20 mouse cellular contexts compared by ENCODE assay signal in the genomic region with DNA sequence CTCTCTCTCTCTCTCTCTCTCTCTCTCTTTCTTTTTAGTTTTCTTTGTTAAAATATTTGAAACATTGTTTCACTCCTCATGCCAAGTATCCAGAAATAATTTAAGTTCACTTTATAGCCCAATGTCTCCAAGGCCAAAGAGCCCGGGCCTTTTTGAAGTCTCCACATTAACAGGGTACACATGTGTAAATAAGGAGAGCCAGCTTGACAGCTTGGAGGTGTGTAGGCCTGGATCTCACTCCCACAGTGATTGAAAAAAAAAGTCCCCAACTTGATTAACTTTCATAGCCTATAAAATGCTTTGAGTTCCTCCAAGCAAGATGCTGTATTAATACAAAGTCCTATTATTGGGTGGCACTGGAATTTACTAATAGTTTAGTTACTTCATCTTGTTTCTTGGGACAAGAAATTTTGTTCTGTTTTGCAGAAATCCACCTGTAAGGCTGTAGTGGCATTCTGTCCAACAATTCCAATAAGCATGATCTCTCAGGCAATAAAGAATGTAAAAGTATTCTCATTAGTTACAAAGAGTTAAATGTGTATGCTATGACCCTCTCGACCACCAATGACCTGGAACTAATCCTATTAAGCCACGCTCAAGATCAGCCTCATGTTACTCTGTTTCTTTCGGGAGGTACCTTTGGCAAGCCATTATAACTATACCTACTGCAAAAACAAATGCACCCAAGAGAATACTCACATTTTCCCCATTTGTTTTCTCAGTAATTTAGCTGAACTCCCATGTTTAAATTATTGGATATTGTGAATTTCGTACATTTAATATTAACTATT.
DNase-seq lines count a peak whose midpoint lies in the region; ATAC-seq and TF ChIP-seq lines count a peak whose summit lies in the region.
"Had no signal": no experiment of that assay in that cellular context is flagged by ENCODE, and none has a peak within 500 bp of the region (broad histone marks: within the 10 kb centered on the region; RNA-seq: fewer than 3 reads in every experiment).

No protein-coding gene starts in this region.

- H3K4me3 ChIP-seq in embryonic facial prominence, embryonic 11.5 days (ENCODE audit: low read depth, low read length): no peak overlapping the region
- no peak overlapping the region for H3K4me3 ChIP-seq in embryonic facial prominence, embryonic 10.5 days
- H3K4me3 ChIP-seq in limb, embryonic 10.5 days: no peak overlapping the region
- H3K4me3 ChIP-seq in limb, embryonic 14.5 days (replicated peaks; ENCODE audit: low read length): no peak overlapping the region
- H3K4me3 ChIP-seq: forebrain, embryonic 13.5 days; heart, embryonic 13.5 days; hindbrain, embryonic 15.5 days had no signal

- H3K27ac ChIP-seq in embryonic facial prominence, embryonic 11.5 days (replicated peaks; ENCODE audit: low read depth, low read length): no peak overlapping the region
- no peak overlapping the region for H3K27ac ChIP-seq in embryonic facial prominence, embryonic 10.5 days (replicated peaks)
- 0 out of 2 replicates have a peak overlapping the region, but pooled peaks have one; percentile 47 for H3K27ac ChIP-seq in limb, embryonic 10.5 days
- no peak overlapping the region for H3K27ac ChIP-seq in limb, embryonic 14.5 days (replicated peaks; ENCODE audit: low read depth, low read length)
- H3K27ac ChIP-seq: forebrain, embryonic 13.5 days; heart, embryonic 13.5 days; hindbrain, embryonic 15.5 days had no signal

- ATAC-seq in embryonic facial prominence, embryonic 11.5 days (replicated peaks; ENCODE audit: insufficient number of reproducible peaks, low FRiP score, low TSS enrichment, low read depth): no peak
- peak; percentile 39; the same call in 1 of the 2 replicates for ATAC-seq in limb, embryonic 14.5 days (ENCODE audit: low FRiP score, low read depth)
- no peak for ATAC-seq in megakaryocyte, adult 5-6 weeks (ENCODE audit: poor library complexity, severe bottlenecking)
- ATAC-seq: CD4-positive, CD25-positive, alpha-beta regulatory T cell, adult 4 months; forebrain, embryonic 13.5 days; forebrain, postnatal 0 days had no signal

- DNase-seq in embryonic facial prominence, embryonic 11.5 days (ENCODE audit: low spot score): peak; percentile 32
- no peak for DNase-seq in embryonic facial prominence, embryonic 10.5 days (ENCODE audit: low spot score)
- peak; percentile 62 for DNase-seq in embryo, embryonic 10 days (ENCODE audit: low spot score)
- no peak for DNase-seq in limb, embryonic 10.5 days (ENCODE audit: low spot score)
- DNase-seq in limb, embryonic 14.5 days (ENCODE audit: low spot score): no peak
- no peak for DNase-seq in spleen, postnatal 14 days (ENCODE audit: low spot score in 2 of 2)
- DNase-seq: adrenal gland, postnatal 10 days; B cell, adult 2 months; cerebellum, adult 11 months; cerebellum, adult 9-10 months; cerebellum, postnatal 25 days; forebrain, postnatal 0 days; gastrocnemius, postnatal 14 days; heart, postnatal 36 days had no signal

- 29% methylated on average over 5 of the region's 5 CpGs for WGBS in embryonic facial prominence, embryonic 11.5 days
- WGBS in embryonic facial prominence, embryonic 10.5 days: 33% methylated on average over 5 of the region's 5 CpGs
- 59% methylated on average over 5 of the region's 5 CpGs for WGBS in limb, embryonic 10.5 days
- 21% methylated on average over 5 of the region's 5 CpGs for WGBS in limb, embryonic 14.5 days

- no peaks in the 10 kb centered on the region for H3K9me3 ChIP-seq in embryonic facial prominence, embryonic 11.5 days (replicated peaks; ENCODE audit: control insufficient read depth, low read length)
- no peaks in the 10 kb centered on the region for H3K9me3 ChIP-seq in embryonic facial prominence, embryonic 10.5 days
- no peaks in the 10 kb centered on the region for H3K9me3 ChIP-seq in limb, embryonic 10.5 days (replicated peaks)
- H3K9me3 ChIP-seq in limb, embryonic 14.5 days (ENCODE audit: control insufficient read depth, low read length): no peaks in the 10 kb centered on the region
- H3K9me3 ChIP-seq: forebrain, embryonic 13.5 days; G1E; heart, embryonic 13.5 days; hindbrain, embryonic 15.5 days had no signal

- H3K4me1 ChIP-seq in embryonic facial prominence, embryonic 11.5 days (ENCODE audit: control insufficient read depth, insufficient read depth, low read length): no peaks in the 10 kb centered on the region
- peaks cover 13% of the 10 kb centered on the region for H3K4me1 ChIP-seq in embryonic facial prominence, embryonic 10.5 days
- H3K4me1 ChIP-seq in limb, embryonic 10.5 days: peaks cover 35% of the 10 kb centered on the region
- peaks cover 12% of the 10 kb centered on the region; the same call in 1 of the 2 replicates for H3K4me1 ChIP-seq in limb, embryonic 14.5 days (ENCODE audit: control insufficient read depth, insufficient read depth, low read length)
- H3K4me1 ChIP-seq: forebrain, embryonic 13.5 days; heart, embryonic 13.5 days; hindbrain, embryonic 15.5 days had no signal

- no peaks in the 10 kb centered on the region for H3K36me3 ChIP-seq in embryonic facial prominence, embryonic 11.5 days (replicated peaks; ENCODE audit: control insufficient read depth, insufficient read depth, low read depth, low read length)
- H3K36me3 ChIP-seq in embryonic facial prominence, embryonic 10.5 days (replicated peaks): no peaks in the 10 kb centered on the region
- H3K36me3 ChIP-seq in limb, embryonic 10.5 days: no peaks in the 10 kb centered on the region
- H3K36me3 ChIP-seq in limb, embryonic 14.5 days (ENCODE audit: control insufficient read depth, insufficient read depth, low read length): no peaks in the 10 kb centered on the region
- H3K36me3 ChIP-seq: G1E; heart, embryonic 13.5 days; hindbrain, embryonic 15.5 days had no signal

- no peaks in the 10 kb centered on the region for H3K27me3 ChIP-seq in embryonic facial prominence, embryonic 11.5 days (ENCODE audit: control insufficient read depth, insufficient read depth, low read length)
- no peaks in the 10 kb centered on the region for H3K27me3 ChIP-seq in embryonic facial prominence, embryonic 10.5 days (replicated peaks; ENCODE audit: low read depth, poor library complexity, severe bottlenecking)
- no peaks in the 10 kb centered on the region for H3K27me3 ChIP-seq in limb, embryonic 10.5 days (ENCODE audit: low read depth, poor library complexity, severe bottlenecking)
- H3K27me3 ChIP-seq in limb, embryonic 14.5 days (ENCODE audit: control insufficient read depth, insufficient read depth, low read length): no peaks in the 10 kb centered on the region
- H3K27me3 ChIP-seq: forebrain, embryonic 13.5 days; heart, embryonic 13.5 days; hindbrain, embryonic 15.5 days had no signal

- no peak overlapping the region for H3K9ac ChIP-seq in embryonic facial prominence, embryonic 11.5 days (replicated peaks; ENCODE audit: low read length)
- no peak overlapping the region for H3K9ac ChIP-seq in limb, embryonic 14.5 days (ENCODE audit: low read depth, low read length, severe bottlenecking)
- H3K9ac ChIP-seq: forebrain, embryonic 13.5 days; forebrain, postnatal 0 days; heart, embryonic 13.5 days; hindbrain, embryonic 15.5 days had no signal

- TF ChIP-seq POLR2A in limb, embryonic 14.5 days (IDR thresholded peaks at IDR 0.05; ENCODE audit: borderline replicate concordance, extremely low read depth, insufficient read depth, insufficient read length): no peak

- H3K4me2 ChIP-seq in embryonic facial prominence, embryonic 11.5 days (ENCODE audit: low read depth, low read length): no peak overlapping the region
- no peak overlapping the region for H3K4me2 ChIP-seq in limb, embryonic 14.5 days (replicated peaks; ENCODE audit: low read depth, low read length, severe bottlenecking)
- H3K4me2 ChIP-seq: forebrain, embryonic 13.5 days; heart, embryonic 13.5 days; hindbrain, embryonic 15.5 days had no signal

Comparison
In these comparisons a context has a peak if more than half of its experiments do, and no peak if none do; other contexts are left out.
1. DNase-seq: peak in embryonic facial prominence, embryonic 11.5 days (single experiment) and embryo, embryonic 10 days (single experiment); none in embryonic facial prominence, embryonic 10.5 days (single experiment), limb, embryonic 10.5 days (single experiment), limb, embryonic 14.5 days (single experiment) and spleen, postnatal 14 days (0 of 2).